Mouse (Mus musculus): Measurements from ENCODE around the gene Nin.

Nin gene

DNA sequence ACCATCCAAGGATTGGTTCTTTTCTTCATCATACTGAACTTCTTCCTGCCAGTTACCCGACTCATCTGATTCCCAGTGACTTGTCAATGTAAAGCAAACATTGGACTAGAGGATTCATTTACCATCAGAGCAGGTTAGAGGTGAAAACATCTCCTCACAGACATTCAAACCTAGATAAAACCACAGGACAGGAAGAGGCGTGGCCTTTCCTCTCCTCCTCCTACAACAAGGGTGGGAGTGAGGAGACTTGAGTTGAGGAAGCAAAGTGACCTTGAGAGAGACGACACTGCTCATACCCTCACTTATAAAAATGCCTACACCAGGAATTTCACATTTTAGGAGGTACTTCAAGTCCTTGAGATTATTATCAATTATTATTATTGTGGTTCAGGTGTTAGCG is 95.4 kb downstream of the Nin start:
- in situ Hi-C loops (cut with MseI, MboI) = no loop called here

DNA sequence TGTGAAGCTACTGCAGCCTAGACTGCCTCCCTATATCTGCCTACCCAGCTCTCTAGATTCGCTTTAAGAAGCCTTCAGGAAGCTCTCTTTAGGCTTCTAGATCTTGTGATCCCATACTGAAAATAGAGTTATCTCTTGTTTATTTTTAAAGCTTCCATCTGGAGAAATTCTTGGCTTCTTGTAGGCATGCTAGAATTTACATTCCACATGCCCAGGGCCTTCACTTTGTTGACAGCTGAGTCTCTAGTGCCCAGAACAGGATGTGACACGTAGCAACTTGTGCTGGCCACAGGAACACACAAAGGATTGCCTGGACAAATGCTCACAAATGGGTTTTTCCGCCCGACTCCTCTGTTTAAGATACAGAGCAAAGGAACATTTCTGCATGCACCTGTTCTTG is 97.6 kb downstream of the Nin start:
- in situ Hi-C loops (cut with MseI, MboI) = no loop called here

DNA sequence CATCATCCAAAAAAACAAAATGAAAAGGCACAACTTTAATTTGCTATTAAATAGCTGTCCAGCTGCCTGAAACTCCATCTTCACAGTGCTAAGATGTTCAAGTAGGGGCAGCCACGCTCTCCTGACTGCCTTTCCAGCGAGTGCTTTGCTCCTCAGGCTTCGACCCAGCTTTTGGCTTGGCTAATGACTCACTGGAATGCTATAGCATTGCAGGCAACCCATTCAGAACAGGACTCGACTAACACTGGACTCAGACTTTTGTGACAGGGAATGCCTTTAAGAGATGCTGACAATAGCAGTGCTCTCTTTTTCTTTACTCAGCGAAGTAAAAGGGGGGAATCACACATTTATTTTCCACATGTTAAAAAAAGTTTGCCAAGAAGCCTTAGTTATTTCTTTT is 101.8 kb downstream of the Nin start:
- in situ Hi-C loops (cut with MseI, MboI) = no loop called here

DNA sequence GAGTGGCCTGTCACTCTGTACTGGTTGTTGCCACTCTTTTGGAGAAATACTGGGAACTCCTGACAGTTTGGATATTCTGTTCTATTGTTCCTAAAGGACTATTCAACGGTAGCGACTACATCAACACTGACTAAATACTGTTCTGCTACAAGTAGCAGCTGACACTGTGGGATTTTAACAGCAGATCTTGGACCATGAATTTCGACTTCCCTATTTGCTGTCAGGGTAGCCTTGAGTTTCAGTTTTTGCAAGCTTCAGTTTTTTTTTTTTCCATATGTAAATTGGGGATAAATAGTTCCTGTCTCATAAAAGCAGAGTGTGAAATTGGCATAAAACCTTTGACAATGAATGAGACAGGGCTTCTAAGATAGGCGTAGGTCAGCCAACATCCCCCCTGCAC is 103.2 kb downstream of the Nin start:
- in situ Hi-C loops (cut with MseI, MboI) = no loop called here

DNA sequence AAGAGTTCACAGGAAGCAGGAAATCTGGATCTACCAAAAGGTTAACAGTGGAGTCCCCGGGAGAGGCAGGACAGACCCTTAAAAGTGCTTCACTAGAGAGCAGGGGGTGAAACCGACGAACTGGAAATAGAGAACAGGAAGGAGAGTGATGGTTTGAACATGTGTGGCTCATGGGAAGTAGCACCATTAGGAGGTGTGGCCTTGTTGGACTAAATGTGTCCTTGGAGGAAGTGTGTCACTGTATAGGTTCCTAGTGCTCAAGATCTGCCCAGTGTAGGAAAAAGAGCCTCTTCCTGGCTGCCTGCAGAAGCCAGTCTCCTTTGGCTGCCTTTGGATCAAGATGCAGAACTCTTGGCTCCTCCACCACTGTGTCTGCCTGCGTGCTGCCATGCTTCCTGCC is 108.4 kb downstream of the Nin start:
- in situ Hi-C loops (cut with MseI, MboI) = no loop called here

DNA sequence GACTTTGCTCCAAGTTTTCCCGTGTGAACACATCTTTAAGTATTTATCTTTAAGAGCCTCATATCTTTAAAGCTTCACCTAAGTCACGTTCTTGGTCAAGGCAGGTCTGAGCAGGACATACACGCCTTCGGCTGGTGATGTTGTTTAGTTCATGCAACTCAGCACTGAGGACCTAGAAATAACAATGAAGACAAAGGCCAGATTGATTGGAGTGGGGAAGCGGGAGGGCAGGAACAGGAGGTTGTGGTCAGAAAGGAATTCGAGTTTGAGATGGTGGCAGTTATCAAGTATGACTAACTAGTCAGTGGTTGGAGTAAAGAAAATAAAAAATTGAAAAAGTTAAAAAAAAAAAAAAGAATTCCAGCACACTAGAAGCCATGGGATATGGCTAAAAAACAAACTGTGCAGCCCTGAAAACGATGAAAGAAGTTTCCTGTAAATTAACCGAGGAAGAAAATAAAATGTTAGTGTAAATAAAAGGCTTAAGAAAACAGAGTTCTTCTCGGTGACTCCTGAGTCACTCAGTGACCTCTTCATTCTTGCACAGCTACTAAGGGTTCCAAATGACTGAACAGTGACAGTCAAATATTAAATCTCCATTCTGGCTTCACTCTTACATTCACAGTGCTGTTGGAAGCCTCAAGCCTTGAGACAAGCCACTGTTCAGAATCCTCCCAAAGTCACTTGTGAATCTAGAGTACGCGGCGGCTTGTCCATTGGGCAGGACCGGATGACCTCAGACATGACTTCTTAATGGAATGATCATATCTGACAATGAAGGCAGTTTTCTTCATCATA is 115.1 kb downstream of the Nin start:
- in situ Hi-C loops (cut with MseI, MboI) = no loop called here

DNA sequence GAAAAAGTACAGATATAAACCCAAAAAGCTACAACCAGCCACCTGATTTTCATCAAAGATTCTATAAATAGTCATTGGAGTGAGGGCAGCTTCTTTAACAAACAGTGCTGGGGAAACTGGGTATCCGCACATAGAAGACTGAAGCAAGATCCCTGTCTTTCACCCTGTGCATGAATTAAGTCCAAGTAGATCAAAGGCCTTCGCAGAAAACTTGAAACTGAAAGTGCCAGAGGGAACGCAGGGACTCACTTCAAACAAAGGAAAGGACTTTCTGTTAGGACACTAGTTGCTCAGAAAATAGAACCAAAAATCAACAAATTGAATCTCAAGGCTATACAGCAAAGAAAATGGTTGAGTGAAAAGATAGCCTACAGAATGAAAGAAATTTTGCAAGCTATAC is 118.1 kb downstream of the Nin start:
- in situ Hi-C loops (cut with MseI, MboI) = no loop called here

DNA sequence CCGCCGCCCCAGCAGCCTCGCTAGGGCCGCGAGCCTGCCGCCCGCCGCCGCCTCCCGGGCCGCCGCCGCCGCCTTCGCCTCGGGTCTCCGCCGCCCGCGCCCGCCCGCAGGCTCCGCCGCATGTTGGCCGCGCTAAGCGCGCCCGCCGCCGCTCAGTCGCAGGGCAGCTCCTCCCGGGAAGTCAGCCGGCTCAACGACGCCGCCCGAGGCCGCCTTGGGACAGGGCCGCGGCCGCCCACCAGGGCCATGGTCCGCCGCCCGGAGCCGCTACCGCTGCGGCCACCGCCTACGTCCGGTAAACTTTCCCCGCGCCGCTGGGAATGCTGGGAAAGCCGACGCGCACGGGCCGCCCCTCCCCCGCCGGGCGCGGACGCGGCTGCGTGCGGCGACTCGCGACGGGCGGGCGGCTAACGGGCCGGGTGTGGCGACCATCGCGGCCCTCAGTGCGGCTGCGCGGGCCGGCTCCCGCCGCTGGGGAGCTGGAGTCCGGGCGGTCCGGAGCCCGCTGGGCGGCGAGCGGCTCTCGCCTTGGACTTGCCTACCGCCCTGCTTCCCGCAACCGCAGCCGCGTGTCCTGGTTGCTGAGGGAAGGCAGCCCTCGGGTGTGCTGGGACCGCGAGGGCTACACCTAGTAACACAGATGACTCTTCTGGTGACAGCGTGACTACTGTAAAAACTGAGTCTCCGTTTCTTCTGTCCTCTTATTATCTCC is 126.6 kb downstream of the Nin start, which contains the start of gene Sav1:
Gene Sav1, minus strand, starts transcription at position 217 of the 712 bp plus-strand sequence.
- in situ Hi-C loops (cut with MseI, MboI) = no loop called here

DNA sequence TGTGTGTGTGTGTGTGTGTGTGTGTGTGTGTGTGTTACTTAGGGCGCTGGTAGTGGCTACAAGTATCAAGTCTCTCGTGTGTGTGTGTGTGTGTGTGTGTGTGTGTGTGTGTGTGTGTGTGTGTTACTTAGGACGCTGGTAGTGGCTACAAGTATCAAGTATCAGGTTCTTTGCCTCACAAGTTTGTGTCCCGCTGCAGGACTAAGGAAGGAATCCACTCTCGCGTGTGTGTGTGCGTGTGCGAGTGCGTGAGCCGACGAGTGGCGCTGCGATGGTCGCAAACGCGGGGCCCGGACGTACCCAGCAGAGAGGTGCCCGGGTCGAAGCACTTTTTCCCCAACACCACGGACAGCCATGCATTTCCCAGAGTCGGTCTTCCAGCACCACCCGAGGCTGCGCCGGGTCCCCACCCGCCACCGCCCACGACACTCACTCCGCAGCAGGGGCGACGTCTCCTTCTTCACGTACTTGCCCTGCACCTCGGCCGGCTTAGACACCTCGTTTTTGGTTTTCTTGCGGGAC is 127.2 kb downstream of the Nin start:
- in situ Hi-C loops (cut with MseI, MboI) = no loop called here

DNA sequence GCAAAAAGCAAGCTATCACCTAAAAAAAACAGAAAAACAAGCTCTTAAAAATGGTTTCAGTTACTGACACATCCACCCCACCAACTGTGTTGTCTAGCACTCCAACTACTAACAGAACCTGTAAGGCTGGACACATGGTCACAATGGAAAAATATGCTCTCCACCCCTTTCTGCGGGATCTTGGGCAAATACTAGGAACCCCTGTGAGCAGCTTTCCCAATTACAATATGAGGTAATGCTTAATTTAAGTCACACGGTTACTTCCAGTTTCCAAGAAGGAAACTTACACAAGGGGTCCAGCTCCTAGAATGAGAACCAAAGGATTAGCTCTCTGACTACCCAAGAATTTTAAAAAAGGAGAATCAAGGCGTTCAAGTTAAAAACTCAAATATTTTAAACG is 128.0 kb downstream of the Nin start:
- in situ Hi-C loops (cut with MseI, MboI) = no loop called here

DNA sequence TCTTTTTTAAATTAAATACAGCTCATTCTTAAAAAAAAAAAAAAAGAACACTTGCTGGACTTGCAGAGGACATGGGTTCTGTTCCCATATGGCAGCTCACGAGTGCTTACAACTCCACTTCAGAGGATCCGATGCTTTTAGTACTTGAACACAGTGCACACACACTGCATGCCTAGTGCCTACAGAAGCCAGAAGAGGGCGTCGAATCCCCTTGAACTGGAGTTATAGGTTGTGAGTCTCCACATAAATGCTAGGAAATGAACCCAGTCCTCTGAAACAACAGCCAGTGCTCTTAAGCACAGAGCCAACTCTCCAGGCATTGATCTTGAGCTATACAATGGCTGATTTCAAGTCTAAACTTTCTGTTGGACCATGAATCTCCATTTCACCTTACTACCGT is 130.6 kb downstream of the Nin start:
- in situ Hi-C loops (cut with MseI, MboI) = no loop called here

DNA sequence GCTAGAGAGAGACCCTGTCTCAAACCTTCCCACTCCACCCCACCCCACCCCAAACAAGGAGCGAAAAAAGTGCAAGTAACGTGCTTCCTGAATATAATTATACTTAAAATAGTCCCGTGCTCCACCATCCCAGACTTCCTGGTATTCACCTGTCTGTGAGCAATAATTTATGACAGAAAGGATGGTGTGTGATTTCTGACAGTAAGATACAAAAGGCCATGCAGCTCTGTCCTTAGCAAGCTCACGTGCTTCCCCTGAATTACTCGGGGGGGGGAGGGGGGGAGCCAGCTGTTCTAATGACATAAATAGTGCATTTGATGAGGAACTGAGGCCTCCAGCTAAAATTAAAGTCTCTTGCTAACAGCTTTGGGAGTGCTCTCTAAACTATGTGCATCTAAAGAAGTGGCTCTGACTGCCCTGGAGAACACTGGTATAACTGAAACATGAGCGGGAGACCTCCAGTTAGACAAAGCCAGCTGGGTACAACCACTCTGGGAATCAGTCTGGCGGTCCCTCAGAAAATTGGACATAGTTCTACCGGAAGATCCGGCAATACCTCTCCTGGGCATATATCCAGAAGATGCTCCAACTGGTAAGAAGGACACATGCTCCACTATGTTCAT is 136.0 kb downstream of the Nin start:
- in situ Hi-C loops (cut with MseI, MboI) = no loop called here

DNA sequence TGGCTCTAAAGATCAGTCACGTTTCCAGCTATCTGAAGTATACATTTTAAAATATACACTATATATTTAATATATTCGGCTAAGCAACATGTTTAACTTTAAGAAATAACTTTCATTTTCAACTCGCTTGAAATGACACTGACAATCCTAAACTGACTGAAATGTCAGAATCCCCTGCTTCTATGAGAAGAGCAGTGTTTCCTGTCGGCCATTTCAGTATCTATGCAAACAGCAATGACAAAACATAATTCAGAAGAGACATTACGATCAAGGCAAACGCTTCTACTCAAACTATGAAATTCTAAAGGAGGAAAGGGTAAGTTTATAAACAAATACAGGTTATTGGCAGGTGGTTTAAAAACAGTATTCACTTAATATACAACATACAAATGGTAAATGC is 136.8 kb downstream of the Nin start:
- in situ Hi-C loops (cut with MseI, MboI) = no loop called here

DNA sequence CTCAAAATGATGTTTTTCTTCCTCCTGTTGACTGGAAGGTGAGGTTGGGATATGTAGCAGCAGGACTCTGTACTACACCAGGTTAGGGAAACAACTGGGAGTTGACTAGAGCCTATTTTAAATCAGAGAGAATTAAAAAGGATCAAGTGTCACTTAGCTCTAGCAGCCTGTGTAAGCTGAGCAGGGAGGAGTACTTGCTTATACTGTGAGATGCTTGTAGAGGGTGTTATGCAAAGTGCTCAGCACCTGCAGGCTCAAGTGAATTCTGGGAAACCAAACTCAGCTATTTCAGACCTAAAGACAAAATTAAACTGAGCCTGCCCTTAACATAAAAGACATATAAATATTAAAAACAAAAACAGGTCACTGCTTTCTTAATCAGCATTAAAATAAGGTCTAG is 139.9 kb downstream of the Nin start:
- in situ Hi-C loops (cut with MseI, MboI) = no loop called here

DNA sequence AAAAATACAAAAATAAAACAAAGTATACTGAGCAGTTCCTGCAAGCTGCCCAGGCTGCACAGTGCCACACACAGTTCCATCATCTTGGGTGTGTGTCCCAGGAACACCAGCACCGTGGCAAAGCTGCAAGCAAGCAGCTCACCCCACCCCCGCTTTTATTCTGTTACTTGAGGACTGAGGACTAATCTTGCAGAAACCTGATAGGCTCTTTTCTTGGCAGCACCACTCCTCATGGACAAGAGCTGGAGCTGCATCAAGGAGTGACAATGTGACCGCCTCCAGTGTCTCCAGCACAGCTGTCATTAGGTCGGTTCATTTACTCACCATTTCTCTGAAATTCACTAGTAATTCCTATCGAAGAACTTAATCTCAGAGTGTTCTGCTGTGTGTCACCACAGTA is 145.4 kb downstream of the Nin start:
- in situ Hi-C loops (cut with MseI, MboI) = no loop called here

DNA sequence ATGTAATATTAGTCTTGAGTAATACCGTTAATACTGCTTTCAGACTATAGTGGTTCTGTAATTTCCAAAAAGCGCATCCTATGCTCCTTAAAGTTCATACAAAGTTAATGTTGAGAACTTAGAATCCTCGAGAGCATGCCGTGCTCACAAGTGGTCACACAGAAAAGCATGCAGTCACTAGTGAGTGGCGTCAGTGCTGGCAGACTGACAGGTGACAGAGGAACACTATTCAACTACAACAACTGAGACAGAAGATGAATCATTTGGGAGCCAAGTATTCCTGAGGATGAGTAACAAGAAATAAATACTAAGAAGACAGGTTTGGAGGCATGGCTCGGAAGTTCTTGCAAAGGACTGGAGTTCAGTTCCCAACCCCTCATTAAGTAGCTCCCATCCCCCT is 146.4 kb downstream of the Nin start:
- in situ Hi-C loops (cut with MseI, MboI) = no loop called here

DNA sequence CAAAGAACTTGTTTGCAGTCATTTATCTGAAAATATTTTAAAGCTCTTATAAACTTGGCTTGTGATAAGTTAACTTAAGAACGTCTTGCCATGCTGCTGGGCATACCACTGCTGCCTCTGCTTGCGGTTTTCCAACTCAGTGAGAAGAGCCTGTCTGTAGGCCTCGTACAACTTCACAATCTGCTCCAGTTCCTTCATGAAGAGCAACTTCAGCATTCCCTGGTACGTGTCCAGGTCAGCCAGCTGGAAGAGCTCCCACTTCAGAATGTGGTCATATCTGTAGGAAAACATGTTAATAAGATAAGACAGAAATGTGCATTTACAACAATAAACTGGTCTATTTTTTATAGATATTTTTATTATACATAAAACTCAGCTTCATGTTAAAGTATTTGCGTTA is 147.4 kb downstream of the Nin start:
- in situ Hi-C loops (cut with MseI, MboI) = no loop called here

DNA sequence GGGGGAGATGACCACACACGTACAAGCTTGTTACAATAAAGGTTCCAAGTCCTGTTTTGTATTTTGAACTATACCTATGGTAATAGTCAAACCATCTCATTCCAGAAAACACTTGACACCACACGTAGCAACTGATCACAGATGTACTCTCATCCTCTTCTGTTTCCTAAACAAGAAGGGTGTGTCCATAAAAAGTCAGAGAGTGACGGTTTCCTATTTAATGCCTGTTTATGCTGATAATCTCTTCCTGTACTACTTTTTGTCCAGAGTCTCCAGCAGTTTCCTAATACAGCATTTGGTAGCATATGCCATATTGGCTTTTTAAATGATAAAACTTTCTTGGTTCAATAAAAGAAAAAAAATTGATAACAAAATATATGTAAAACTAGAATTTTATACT is 147.9 kb downstream of the Nin start:
- in situ Hi-C loops (cut with MseI, MboI) = no loop called here

DNA sequence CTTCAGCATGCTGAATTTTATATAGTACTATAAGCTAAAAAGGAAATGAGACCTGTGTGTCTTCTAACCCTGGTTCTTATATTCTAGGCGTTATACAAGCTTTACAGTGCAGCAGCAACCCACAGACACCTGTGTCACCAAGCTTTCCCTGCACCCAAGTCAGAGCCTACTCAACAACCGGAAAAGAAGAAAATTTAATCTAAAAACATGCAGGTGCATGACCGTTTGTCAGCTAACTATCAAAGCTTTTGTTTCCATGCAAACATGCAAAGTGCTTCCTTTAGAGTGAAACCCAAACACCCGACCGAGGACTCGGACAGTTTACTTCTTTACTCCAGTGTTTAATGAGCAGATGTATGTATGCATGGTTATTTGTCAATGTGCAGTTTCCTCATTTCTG is 150.4 kb downstream of the Nin start:
- in situ Hi-C loops (cut with MseI, MboI) = no loop called here

DNA sequence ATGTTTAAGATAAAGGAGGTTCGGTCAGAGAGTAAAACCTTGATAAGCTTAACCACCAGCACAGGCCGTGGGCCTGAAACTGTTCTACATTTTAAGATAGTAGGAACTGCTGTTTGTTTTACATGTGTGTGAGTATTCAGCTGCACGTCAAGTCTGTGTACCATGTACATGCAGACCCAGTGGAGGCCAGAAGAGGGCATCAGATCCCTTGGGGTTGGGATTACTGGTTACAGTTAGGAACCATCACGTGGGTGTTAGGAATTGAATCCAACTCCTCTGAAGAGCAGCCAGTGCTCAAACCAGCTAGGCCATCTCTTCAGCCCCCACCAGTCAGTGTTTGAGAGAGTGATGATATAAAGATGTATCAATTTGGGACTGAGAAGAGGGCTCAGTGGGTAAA is 151.0 kb downstream of the Nin start:
- in situ Hi-C loops (cut with MseI, MboI) = no loop called here

Data from mouse trophoblast stem cell (cell line).